Mouse (Mus musculus) induced T-regulatory cell, adult 2 months (primary cell): ENCODE measurements around the gene Gm10644.

Experiments used
- DNase-seq: peaks from one replicate; pipeline ENCODE4 v3.0.0-alpha.2; 2012; ENCODE audit warnings: low read depth

Gene Gm10644

DNA sequence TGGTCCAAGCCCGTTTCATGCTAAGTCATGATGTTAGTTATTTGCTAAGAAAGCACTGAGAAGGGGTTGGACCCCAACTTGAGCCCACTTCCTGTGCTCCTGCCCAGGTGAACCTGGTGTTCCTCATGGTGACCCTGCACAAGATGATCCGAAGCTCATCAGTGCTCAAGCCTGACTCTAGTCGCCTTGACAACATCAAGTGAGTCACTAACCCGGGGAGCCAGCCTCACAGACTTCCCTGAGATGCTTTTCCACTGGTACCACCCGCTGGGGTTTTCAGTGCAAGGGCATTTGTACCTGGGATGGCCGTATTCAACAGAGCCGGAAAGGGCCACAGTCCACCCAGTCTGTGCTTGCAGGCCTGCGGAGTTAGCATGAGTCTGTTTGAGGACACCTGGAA lies 19.6 kb downstream of the Gm10644 start:
- no peak for DNase-seq

DNA sequence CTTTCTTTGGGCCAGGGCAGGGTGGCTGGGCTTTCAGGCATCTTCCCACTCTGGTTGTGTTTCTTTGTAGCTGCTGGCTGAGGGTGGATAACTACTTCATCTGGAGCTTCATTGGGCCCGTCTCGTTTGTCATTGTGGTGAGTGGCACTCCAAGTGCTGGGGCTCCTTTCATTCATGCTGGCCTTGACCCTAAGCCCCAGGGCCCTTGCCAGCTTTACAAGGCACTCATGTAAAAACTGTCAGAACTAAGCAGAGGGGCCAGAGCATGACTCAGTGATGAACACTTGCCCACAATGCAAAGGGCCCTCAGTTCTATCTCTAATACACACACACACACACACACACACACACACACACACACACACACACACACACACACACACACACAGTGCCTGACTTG lies 20.0 kb downstream of the Gm10644 start:
- no peak for DNase-seq

DNA sequence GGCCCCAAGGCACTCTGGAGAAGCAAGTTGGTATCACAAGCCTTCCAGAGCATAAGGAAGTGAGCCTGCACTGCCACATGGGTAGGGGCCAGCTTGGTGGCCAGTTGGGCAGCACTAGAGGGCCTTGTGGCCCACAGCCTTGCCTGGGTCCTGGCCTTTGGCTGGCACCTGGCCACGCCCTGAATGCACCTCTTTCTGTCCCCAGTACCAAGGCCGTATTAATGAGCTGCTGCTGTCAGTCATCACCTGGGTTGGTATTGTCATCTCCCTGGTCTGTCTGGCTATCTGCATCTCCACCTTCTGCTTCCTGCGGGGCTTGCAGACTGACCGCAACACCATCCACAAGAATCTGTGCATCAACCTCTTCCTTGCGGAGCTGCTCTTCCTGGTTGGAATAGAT lies 20.8 kb downstream of the Gm10644 start:
- no peak for DNase-seq

DNA sequence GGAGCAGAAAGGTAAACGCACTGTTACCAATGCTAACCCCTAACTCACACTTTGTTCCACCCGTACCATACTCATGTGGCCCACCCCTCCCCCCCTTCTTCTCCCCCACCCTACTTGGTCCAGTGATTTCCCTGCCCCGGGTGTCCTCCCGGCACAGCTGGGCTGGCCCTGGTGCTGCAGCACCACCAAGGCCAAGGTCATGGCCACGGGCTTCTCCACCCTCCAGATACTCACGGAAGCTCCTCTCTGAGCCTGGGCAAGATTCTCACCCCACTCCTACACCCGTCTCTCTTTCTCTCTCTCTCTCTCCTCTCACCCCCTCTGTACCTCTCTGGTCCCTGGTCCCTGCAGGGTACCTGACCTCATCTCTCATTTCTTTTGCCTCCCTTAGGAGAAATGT lies 28.7 kb downstream of the Gm10644 start:
- DNase-seq, result no peak

DNA sequence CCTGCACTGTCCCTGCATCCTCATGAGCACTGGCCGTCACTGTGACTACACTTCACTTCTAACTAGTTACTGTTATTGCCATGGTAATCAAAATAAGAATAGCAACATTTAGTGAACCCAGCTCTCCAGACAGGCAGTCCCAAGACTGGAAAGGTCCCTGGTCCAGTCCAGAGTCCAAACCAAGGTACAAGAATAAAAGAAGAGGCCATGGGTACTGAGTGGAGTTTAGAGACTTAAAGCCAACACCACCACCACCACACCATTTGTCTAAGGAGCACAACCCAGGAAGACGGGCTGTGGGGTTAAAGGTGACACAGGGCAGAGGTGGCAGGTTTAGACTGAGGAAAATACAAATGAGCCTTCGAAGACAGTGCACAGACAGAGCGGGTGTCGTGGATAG lies 30.4 kb downstream of the Gm10644 start:
- DNase-seq, result no peak

DNA sequence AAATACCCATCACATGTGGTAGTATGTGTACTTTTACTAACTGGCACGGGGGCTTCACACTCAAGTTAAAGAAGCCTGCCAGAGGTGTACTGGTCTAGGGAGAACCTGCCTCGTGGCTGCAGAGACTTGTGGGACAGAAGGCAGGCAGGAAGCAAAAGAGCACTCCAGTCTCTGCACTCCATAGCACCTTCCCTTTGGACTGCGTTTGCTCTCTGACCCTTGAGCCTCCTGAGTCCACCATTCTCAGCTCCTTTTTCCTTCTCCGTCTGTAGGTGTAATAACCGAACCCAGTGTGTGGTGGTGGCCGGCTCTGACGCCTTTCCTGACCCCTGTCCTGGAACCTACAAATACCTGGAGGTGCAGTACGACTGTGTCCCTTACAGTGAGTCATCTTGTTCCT lies 32.3 kb downstream of the Gm10644 start:
- DNase-seq, result no peak

DNA sequence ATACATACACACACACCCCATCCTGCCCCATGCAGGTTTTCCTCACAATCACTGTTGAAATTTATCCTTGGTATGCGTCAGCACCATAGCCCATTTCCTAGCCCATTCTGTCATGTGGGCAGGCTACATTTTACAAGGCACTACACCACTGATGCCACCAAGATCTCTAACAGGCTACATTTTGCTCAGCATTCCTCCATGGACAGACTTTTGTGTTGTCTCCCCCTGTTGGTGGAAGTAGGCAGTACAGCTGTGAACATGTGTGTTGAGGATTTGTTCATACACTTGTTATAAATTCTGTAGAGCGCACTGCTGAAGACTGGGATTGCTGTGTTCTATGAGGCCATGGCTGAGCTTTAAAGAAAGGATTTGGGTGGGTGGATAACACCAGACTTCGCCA lies 33.4 kb downstream of the Gm10644 start:
- peak; percentile 88 for DNase-seq

DNA sequence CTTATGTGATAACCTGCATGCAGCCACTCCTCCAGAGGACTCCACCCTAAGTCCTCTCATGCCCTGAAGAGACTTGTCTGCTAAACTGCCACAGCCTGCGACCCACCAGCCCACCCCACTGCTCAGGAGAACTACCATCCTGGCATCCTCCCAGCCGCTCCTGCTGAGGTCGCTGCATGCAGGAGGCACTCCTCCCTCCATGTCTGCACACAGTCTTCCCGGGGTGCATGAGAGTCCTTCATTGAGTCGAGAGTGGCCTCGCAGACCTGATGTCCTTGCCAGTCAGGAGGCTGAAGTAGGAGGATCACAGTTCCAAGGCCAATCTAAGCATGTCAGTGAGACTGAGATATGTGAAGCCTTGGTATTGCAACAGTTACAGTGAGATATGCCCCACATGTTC lies 37.4 kb downstream of the Gm10644 start:
- DNase-seq, result no peak

DNA sequence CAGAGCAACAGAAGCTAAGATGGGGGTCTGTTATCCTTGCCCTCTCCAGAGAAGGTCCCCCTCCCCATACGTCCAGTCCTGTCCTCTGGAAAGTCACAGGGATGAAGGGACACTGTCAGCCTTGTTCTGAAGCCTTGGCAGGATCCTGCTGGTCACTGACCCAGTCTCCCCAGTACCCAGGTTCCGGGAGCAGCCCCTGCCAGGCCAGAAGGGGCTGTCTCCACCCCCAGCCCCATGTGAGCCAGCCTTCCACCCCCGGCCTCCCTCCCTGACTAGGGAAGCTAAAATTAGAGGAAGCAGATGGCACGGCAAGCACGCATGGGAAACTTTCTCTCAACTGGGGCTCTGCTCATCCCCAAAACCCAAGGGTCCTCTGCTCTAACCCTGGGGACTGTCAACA lies 39.0 kb downstream of the Gm10644 start:
- no peak for DNase-seq

DNA sequence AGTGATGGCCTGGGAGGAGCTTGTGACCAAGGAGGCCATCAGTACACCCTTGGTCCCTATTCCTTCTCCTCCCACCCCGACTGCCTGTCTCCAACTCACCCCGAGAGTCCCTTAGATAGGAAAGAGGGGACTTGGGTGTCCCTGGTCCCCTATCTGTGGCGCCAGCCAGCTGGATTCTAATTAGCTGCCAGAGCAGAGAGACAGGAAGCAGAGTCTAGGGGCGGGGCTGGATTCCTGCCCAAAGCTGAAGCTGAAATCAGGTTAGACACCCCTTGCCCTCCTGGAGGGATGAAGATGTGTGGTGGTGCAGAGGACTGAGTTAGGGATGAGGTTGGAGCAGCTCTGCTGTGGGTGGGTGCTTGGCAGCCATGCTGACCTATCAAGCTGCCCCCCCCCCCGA lies 40.1 kb downstream of the Gm10644 start:
- DNase-seq, result peak; percentile 13

DNA sequence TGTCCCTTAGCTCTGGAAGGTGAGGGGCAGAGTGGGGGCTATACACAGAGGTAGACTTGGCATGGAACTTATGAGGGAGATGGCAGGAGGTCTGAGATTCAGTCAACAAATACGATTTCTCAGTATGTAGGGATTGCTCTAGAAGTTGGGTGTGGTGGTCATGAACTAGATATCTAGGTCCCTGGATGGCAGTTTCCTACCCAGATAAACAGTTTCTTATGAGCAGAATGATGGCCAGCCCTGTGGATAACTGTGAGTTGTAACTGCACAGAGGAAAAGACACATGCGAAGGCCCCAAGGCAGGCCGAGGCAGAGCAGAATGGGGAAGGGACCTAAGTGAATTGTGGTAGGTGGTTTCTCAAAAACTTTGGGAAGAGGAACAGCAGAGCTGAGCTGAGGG lies 40.8 kb downstream of the Gm10644 start:
- no peak for DNase-seq

DNA sequence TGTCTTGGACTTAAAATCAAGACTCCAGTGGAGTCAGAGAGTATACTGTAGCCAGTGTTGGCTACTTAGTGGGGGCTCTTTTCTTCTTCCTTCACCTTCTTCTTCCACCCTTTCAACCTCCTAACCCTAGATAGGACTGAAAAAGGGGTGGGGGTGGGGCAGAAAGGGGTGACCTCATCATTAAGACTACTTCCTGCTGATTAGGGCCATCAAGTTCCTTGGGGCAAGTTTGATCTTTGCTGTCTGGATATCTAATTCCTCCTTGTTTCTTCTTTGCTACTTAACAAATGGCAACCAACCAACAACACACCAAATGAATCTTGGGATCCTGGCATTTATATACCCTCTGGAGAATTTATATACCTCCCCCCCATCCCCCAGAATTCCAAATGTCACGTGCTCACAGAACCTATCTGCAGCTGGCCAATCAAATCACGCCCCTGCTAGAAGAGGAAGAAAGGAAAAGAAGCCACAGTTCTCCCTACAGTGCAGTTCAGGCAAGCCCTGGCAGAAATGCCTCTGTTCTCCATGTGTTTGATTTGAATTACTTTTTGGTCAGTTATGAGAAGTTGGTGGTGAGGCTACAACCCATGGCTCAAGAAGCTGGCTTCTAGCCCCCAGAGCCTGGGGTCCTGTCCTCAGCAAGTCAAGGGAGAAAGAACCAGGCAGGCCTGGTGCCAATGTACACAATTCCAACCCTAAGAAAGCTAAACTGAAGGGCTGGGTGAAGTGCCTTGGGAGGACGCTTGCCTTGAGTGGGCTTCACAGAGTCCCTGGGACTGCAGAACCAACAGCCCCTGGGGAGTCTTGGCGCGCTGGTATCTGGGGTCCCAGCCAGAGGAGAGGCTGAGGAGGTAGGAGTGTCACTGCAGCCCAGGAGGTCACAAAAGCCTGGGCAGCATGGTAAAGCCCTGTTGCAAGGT lies 42.9 kb downstream of the Gm10644 start:
- DNase-seq, result no peak

DNA sequence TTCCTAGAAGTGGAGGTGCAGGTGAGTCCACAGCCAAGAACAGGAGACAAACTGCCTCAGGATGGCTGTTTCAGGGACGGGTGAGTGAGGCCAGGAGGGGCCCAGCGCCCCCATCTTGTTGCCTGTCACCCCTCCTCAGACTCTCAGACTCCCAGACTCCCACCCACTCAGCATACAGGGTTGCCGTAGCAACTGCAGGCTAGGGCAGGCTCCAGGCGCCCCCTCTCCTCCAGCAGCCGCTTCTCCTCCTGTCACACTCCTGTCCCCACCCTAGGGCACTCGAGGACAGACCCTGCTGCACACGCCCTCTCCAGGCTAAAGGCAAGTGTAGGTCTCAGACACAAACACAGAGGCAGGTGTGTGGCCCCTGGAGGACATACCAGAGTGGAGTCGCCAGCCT lies 45.7 kb downstream of the Gm10644 start:
- DNase-seq, result no peak

DNA sequence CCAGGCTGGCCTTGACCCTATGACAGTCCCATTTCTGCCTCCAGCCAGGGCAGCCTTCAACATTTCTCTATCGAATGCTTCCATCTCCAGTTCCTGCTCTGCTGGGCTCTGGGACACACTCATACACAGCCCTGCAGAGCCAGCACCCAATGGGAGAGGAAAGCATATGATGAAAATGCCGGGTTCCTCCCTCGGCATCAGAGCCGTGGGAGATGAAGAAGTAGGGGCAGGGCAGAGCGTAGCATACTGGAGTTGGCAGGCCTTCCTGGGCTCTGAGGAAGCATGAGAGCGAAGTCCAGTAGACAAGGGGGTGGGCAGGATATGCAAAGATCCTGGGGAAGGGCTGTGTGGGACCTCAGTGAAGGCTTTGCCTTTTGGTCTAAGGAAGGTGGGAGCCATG lies 46.4 kb downstream of the Gm10644 start:
- no peak for DNase-seq

DNA sequence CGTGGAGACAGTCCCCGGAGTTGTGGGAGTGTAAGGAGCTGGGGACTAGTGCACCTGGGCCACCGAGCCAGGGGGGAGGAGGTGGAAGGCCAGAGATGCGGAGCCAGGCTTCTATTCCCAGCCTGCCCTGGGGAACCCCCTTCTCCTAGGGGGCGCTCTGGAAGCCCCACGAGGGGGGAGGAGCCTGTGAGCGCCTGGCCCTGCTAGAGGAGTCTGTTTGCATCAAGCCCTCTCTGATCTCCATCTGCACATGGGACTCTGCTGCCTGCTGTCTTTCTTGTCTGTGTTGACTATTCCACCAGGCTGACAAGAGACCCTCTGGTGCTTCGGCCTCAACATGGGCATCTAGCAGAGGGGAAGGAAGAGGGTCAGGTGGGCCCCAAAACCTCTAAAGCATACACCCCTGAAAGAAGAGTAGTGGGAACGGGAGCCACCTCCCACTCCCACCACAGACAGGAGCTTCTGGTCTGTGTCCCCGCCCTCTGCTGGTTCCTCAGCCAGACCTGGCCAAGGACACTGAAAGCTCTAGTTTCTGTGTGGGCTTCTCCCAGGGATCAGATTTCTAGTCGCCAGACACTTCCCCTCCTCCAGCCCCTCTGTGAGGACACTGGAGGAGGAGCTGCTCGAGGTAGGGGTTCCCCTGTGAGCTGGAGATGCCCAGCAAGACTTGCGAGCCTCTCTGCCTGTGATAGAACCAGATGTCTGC lies 51.9 kb downstream of the Gm10644 start:
- DNase-seq, result peak; percentile 31

DNA sequence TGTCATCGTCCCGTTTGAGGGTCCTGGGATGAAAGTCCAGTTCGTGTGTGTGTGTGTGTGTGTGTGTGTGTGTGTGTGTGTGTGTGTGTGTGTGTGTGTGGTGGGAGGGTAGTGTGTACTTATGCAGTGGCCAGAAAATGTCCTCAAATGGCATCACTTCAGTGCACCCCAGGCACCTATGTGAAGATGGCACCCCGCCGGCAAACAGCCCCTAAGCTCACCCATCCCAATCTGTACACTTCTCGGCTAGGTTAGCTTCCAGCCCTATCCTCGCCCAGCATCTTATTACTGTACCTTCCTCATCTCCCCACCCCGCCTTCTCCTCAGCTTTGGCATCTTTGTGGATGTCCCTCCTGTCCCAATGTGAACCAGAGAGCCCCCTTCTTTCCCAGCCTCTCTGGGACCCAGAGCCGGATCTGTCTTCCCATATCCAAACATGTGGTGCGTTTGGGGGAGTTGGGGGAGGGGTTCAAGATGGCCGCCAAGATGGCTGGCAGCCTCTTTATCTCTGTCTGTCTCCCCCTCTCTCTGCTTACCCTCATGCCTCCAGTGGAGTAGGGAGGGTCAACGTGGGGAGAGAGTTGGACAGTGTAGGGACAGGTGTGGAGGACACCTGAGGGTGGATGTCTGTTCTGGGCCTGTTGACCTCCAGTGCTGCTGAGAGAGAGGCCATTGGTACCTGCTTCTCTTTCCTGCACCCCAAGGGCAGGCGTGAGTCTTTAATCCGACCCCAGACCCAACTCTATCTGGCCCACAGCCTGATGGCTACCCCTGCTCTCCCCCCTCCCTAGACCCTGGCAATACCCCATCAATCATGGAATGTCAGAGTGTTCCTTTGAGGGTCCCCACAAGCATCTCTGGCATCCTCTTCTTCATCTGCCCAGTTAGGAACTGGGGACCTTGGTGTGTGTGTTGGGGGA lies 53.2 kb downstream of the Gm10644 start:
- DNase-seq, result peak; percentile 17

DNA sequence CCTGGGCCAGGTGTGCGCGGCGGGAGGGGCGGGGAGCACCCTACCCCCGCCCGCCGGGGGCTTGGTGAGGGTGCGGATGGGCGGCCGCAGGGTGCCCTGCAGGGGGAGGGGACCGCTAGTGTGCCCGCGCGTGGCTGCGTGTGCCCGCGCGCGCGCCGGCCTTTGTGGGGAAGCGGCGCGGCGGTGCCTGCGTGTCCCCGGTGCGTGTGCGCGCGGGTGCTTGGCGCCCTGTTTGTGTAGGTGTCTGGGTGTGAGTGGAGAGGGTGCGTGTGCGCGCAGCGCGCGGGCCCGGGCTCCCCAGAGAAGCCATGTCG lies 54.1 kb downstream of the Gm10644 start:
- DNase-seq, result peak; percentile 68

DNA sequence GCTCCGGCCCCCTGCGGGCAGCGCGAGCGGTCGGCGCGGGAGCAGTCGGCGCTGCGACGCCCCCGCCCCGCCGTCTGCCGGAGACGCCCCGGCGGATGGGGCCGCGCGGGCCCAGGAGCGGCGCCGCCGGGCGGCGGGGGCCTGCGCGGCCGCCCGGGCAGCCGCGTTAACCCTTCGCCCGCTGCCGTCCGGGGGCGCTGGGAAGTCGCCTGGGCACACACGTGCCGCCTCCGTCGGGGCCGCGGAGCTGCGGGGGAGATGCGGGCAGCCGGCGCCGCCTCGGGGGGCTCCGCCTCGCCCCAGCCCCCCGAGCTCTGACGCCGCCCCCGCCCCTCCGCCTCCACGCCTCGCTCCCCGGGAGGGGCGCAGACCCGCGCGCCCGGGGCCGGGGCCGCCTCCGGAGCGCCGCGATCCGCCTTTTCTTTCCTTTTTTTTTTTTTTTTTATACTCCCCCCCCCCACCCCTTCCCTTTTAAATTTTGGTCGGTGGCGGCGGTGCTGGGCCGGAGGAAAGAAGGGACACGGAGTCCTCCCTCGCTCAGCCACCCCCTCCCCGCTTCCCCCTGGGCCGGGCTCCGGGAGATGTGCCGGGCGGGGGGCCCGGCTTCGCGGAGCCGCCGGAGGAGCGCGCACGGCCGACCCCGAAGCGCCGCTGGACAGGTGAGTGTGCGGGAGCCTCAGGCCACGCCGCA lies 54.6 kb downstream of the Gm10644 start:
- DNase-seq, result no peak

DNA sequence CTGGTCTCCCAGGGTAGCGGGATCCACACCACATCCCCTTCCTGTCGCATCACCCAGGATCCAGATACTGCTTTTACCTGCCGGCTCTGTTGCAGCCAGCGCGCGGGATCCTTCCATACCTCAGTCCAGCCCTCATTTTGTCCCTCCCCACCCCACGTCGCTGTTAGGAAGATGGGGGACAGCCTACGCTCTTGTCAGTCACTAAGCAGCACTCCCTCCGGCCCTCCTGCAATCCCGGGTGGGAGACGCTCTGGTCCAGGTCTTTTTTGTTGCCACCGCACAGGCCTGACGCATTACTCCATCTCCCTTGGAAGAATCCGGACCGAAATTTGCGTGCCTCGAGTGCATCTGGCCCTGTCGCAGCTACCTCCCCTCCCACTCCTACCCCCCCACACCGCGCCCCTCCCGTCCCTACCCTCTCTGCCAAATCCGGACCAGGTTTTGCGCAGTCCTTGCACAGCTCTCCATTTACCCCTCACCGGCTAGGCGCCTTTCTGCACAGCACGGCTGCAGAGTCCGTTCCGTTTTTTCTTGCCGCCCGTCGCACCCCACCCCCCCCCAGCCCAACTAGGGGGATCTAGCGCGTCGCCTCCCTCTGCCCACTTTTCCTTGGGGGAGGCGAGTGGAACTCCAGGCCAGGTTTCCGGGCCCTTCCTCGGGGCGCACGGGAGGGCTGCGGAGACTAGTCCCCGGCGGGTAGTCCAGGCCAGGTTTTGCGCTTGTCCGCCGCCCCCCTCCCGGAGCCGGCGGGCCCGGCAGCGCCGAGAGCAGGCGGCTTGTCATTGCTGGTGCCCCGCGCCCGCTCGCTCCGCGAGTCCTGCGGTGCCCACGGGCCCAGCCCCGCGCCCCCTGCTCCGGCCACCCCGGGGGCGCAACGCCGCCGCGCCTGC lies 55.4 kb downstream of the Gm10644 start, which contains the start of gene Adgrl1:
Adgrl1 (plus strand) TSS at position 743 of the 890 bp plus-strand sequence.
- peak; percentile 89 for DNase-seq

DNA sequence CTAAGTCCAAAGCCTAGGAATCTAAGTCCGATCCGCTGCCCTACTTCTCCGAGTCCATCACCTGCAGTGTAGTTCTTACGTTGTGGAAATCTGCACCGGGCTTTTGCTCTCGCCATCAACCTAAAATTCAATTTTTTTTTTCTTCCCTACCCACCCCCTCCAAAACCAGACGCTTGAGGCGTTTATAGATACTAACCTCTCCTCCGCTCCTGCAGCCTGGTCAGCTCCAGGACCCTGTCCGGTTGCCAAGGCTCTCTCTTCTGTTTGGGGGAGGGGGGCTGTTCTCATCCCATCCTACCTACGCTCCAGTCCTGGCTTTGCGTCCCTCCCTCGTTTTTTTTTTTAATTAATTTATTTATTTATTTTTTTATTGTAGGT lies 56.0 kb downstream of the Gm10644 start:
- peak; percentile 78 for DNase-seq

DNA sequence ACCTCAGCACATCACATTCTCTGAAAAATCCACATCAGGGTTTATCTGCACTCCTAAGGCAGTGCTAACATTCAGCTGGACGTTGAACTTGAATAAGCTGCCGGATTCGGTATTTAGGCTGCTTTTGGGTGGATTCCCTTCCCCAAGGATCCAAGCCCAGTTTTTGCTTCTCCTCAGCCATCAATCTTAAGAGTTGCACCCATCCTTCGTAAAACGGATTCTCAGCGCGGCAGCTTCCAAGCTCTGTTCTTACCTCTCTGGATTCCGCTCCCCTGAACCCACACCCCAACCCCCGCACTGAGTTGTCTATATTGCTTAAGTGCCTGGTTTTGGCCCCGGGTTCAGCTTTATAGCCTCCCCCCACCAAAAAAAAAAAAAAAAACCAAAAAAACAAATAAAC lies 56.5 kb downstream of the Gm10644 start:
- peak; percentile 29 for DNase-seq
